Mouse (Mus musculus): ENCODE results near the gene Brms1l. TPM values are rescaled to one million over a fixed set of nuclear protein-coding genes. Genes with fewer than 3 reads are reported as not detected.
"Not testable (repeated sequence)": the region's sequence is repeated elsewhere in the genome, so short reads cannot be mapped to it uniquely, and the experiment has no call there.

Gene Brms1l
- polyA plus RNA-seq (2015; fragmentation: Nextera tagmentation; extraction: Ambion mirVana), result 51.5 and 53.1 TPM in 2 replicates

DNA sequence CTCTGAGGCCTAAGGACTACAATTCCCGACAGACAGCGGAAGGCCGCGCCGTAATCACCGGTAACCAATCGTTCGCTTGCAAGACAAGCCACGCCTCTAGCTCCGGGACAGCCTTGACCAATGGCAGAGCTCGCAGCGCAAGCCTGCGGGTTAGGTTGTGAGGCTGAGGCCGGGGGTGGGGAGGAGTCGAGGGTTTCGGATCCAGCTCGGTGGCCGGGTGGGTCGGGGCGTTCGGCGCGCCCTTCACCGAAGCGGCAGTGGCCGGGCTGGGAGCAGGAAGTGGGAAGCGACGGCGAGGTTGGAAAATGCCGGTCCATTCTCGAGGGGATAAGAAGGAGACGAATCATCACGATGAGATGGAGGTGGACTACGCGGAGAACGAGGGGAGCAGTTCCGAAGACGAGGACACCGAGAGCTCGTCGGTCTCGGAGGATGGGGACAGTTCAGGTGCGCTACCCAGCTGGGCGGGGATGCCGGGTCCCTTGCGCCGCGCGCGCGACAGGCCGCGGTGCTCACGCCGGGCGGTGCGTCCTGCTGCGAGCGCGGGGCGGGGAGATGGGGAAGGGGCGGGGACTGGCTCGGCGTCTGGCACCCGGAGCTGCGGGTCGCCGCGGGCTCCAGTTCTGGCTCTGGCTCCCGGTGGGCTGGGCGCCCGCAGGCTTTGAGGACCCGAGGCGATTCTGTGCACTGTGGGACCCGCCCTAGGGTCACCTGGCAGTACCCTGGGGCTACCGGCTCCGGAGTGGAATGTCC, at the start of gene Brms1l:
Gene Brms1l (plus strand): TSS at position 126 of the 753 bp plus-strand sequence.
- peak; percentile 100 for ATAC-seq (ENCODE audit: low FRiP score)
- under 1% methylated on average over 74 of the region's 77 CpGs for WGBS
- H3K27ac ChIP-seq, result peak within 1 kb of the TSS; percentile 94

DNA sequence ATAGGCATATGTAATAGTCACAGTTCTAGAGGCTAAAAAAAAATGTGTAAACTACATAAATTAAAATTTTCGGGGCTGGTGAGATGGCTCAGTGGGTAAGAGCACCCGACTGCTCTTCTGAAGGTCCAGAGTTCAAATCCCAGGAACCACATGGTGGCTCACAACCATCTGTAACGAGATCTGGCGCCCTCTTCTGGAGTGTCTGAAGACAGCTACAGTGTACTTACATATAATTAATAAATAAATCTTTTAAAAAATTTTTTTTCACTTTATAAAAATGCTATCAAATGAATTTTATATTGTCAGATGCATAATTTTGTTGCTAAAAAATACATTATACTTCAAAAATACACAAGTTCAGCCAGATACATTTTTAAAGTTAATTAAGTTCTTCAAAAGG, 41.6 kb upstream of the Brms1l start:
- not testable (repeated sequence) for H3K27ac ChIP-seq; H3K4me3 ChIP-seq; H3K9ac ChIP-seq; H3K27me3 ChIP-seq; ATAC-seq (ENCODE audit: low FRiP score); H3K4me1 ChIP-seq (replicated peaks); H3K4me2 ChIP-seq; H3K36me3 ChIP-seq; H3K9me3 ChIP-seq
- WGBS, result 87% methylated on average over 4 of the region's 4 CpGs

More for the DNA sequence above, at the start of gene Brms1l:
- Histone ChIP-seq H3K9ac (peak within 1 kb of the TSS; percentile 88), H3K4me1 (replicated peaks) (peaks cover 15% of the 10 kb centered on the region), H3K36me3 (peaks cover 9% of the 10 kb centered on the region), H3K4me3 (peak within 1 kb of the TSS; percentile 77), H3K4me2 (peak within 1 kb of the TSS; percentile 81), H3K27me3 (no peaks in the 10 kb centered on the region), H3K9me3 (no peaks in the 10 kb centered on the region)

DNA sequence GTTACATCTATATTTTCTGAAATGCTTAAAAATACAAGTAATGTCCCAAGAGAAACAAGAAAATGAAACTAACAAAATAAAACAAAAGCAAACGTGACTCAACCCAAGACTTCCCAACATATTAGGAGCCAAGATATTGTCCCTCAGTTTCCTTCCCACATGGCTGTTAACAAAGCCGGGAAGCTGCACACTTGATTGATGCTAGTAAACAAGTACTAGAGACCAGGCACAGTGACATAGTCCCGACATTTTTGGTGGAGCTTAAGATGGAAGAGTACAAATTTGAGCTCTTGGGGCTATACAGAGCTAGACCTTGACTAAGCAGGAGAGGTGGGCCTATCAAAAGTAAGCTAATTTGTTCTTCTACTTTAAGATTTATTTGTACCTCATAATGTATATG, 39.0 kb upstream of the Brms1l start:
- H3K36me3 ChIP-seq, result peaks cover 5% of the 10 kb centered on the region
- no peaks in the 10 kb centered on the region for H3K9me3 ChIP-seq
- H3K4me3 ChIP-seq, result no peak overlapping the region
- no peak for ATAC-seq (ENCODE audit: low FRiP score)
- H3K4me1 ChIP-seq (replicated peaks), result no peaks in the 10 kb centered on the region
- no peak overlapping the region for H3K9ac ChIP-seq
- H3K4me2 ChIP-seq, result no peak overlapping the region
- WGBS, result 86% methylated on average over 3 of the region's 3 CpGs
- H3K27ac ChIP-seq, result no peak overlapping the region
- H3K27me3 ChIP-seq, result no peaks in the 10 kb centered on the region

DNA sequence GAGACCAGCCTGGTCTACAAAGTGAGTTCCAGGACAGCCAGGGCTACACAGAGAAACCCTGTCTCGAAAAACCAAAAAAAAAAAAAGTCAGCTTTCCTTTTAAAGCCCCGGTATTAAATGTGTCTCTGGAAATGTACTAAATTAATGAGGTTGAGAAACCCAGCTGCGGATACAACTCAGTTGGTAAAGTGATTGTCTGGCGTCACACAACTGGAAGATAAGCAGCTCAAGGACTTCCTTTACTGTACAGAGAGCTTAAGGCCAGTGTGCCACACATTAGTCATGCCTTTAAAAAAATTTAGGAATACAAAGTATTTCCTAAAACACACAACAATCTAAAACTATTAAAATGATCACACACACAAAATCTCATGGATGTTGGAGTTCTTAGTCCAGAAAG, 37.4 kb upstream of the Brms1l start:
- no peak for ATAC-seq (ENCODE audit: low FRiP score)
- Histone ChIP-seq H3K27ac (no peak overlapping the region), H3K9me3 (no peaks in the 10 kb centered on the region), H3K4me2 (no peak overlapping the region), H3K4me1 (replicated peaks) (no peaks in the 10 kb centered on the region), H3K27me3 (no peaks in the 10 kb centered on the region), H3K9ac (no peak overlapping the region), H3K4me3 (no peak overlapping the region), H3K36me3 (peaks cover 5% of the 10 kb centered on the region)
- WGBS, result over 99% methylated on average over 4 of the region's 4 CpGs

DNA sequence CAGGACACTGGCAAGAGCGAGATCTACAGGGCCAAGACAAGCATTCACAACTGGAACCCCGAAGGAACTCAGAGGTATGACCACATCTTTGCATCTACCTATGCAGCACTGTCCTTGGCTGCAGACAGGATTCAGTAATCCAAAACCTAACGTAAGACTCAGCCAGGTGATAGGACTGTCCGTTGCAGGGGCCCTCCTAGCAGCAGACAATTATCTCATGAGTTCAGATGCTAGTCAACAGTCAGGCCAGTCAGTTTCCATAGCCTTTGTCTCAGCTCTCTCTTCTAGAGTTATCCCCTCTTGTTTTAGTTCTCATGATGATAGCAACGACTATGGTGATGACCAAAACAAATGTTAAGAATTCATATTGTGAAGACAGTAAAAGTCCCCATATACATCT, 36.0 kb upstream of the Brms1l start:
- no peak for ATAC-seq (ENCODE audit: low FRiP score)
- Histone ChIP-seq H3K27ac (no peak overlapping the region), H3K4me1 (replicated peaks) (0 out of 2 replicates have a peak, but pooled peaks cover 1% of the 10 kb centered on the region), H3K27me3 (no peaks in the 10 kb centered on the region), H3K36me3 (no peaks in the 10 kb centered on the region; the same call in 1 of the 2 replicates), H3K4me3 (no peak overlapping the region), H3K4me2 (no peak overlapping the region), H3K9ac (no peak overlapping the region), H3K9me3 (no peaks in the 10 kb centered on the region)
- 92% methylated on average over 5 of the region's 5 CpGs for WGBS

DNA sequence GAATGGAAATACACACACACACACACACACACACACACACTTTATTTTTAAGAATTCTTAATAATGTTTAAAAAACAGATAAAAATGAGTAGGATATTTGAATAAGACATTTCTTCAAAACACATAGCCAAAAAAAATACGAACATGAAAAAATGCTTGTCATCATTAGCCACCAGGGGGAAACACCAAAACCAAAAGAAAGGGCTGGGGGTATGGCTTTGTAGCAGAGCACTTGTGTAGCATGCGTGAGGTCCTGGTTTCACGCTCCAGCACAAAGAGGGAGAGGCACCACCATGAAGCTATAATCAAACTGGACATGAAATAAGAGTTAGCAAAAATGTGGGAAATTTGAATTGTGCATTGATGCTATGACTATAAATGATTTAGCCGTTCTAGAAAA, 35.0 kb upstream of the Brms1l start:
- H3K4me3 ChIP-seq, result no peak overlapping the region
- H3K4me2 ChIP-seq, result no peak overlapping the region
- 0 out of 2 replicates have a peak, but pooled peaks cover 4% of the 10 kb centered on the region for H3K4me1 ChIP-seq (replicated peaks)
- ATAC-seq (ENCODE audit: low FRiP score), result no peak
- WGBS, result 89% methylated on average over 4 of the region's 4 CpGs
- H3K27ac ChIP-seq, result no peak overlapping the region
- H3K27me3 ChIP-seq, result no peaks in the 10 kb centered on the region
- H3K9ac ChIP-seq, result no peak overlapping the region
- H3K9me3 ChIP-seq, result no peaks in the 10 kb centered on the region
- H3K36me3 ChIP-seq, result no peaks in the 10 kb centered on the region; the same call in 1 of the 2 replicates

DNA sequence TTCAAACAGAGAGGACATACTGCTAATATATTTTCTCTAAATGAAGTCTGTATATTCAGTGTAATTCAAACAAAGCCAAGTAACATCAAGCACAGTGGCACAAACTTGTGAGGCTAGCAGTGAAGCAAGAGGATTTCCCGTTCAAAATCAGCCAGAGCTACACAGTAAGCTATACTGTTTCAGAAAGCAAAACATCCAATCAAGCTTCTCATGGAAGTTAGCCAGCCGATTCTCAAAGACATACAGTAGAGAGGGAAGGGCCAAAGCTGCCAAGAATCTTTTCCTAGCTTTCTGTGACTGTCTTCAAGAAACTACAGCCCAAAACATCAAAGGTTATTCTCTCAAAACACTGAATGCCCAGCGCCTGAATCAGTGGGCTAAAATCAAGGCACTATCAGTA, 31.1 kb upstream of the Brms1l start:
- Histone ChIP-seq H3K27ac (0 out of 2 replicates have a peak overlapping the region, but pooled peaks have one; percentile 24), H3K9me3 (no peaks in the 10 kb centered on the region), H3K9ac (no peak overlapping the region), H3K4me2 (no peak overlapping the region), H3K36me3 (no peaks in the 10 kb centered on the region), H3K4me3 (no peak overlapping the region), H3K4me1 (replicated peaks) (0 out of 2 replicates have a peak, but pooled peaks cover 4% of the 10 kb centered on the region), H3K27me3 (no peaks in the 10 kb centered on the region)
- 72% methylated on average over 3 of the region's 3 CpGs for WGBS
- ATAC-seq (ENCODE audit: low FRiP score), result no peak

DNA sequence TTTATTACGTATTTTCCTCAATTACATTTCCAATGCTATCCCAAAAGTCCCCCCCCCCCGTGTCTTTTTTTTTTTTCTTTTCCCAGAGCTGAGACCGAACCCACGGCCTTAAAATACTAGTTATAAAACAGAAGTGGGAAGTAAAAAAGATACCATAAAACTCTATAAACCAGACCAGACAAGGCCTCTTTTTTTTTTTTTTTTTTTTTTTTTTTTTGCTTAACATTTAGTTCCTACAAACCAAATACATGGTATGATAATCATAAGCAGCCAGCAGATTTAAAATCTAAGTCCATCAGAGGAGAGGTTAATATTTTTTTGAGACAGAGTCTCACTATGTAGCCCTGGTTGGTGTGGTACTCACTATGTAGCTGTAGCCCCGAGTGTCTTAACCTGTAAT, 19.6 kb upstream of the Brms1l start:
- Histone ChIP-seq H3K9ac (no peak overlapping the region), H3K9me3 (no peaks in the 10 kb centered on the region), H3K36me3 (no peaks in the 10 kb centered on the region), H3K4me2 (no peak overlapping the region), H3K4me3 (no peak overlapping the region), H3K27me3 (no peaks in the 10 kb centered on the region), H3K4me1 (replicated peaks) (peaks cover 19% of the 10 kb centered on the region), H3K27ac (no peak overlapping the region)
- WGBS, result 91% methylated on average over 5 of the region's 5 CpGs
- no peak for ATAC-seq (ENCODE audit: low FRiP score)

DNA sequence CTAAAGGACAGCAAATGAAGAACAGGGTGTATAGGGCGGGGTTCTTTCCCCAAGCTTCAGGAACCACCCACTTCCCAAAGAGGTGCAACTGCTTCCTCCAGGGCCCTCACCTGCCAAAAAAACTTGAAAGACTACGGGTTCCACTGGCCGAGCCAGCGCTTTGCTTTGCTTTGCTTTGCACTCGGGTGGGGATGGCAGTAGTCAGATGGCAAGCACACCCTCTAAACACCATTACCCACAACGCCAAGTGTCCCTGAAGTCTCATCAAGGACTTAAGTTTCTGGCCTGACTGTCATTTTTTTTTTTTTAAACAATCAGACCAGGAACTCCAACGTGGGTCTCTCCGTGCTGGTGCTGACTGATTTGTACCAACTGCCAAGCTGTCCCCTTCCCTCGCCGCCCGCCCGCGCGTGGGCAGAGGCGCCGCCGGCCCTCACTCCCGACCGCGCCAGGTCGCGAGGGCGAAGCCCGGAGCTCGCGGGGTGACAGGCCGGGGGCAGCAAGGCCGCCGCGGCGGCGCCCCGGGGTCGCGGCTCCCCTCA, 15.9 kb upstream of the Brms1l start:
- Histone ChIP-seq H3K4me2 (peak overlapping the region; percentile 76), H3K27me3 (no peaks in the 10 kb centered on the region), H3K36me3 (no peaks in the 10 kb centered on the region), H3K4me3 (peak overlapping the region; percentile 92), H3K9me3 (no peaks in the 10 kb centered on the region), H3K9ac (peak overlapping the region; percentile 94), H3K27ac (peak overlapping the region; percentile 97), H3K4me1 (replicated peaks) (peaks cover 19% of the 10 kb centered on the region)
- under 1% methylated on average over 33 of the region's 35 CpGs for WGBS
- ATAC-seq (ENCODE audit: low FRiP score), result peak; percentile 62

DNA sequence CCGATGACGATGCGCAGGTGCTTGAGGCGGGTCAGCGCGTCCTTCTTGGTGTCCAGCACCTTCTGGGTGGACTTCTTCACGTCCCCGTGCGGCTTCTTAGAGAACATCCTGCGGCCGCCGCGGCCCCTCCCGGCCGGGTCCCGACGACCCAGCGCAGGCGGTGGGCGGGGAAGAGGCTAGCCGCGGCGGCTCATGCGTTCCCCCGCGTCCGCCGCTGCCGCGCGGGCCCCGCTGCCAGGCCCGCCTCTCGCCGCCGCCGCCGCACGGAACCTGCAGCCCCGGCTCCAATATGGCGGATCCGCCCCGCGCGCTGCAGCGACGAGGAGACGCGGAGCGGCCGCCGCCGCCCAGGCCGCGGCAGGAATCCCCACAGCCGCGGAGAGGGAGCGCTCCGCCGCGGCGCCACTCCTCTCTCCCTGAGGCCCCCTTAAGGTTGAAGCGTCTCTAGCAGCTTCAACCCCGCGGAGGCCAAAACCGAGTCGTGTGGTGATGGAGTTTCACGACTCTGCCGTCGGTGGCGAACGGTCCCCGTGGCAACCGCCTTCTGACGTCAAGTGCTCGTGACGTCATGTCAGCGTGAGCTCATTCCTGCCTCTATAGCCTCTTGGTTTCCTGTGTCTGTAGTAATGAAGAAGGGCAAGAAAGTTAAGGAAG, 15.3 kb upstream of the Brms1l start, which contains the start of gene Ralgapa1:
Gene Ralgapa1 (minus strand): TSS at position 507 of the 654 bp plus-strand sequence.
- 0% methylated on average over 64 of the region's 78 CpGs for WGBS
- H3K9me3 ChIP-seq, result no peaks in the 10 kb centered on the region
- ATAC-seq (ENCODE audit: low FRiP score), result peak; percentile 95

DNA sequence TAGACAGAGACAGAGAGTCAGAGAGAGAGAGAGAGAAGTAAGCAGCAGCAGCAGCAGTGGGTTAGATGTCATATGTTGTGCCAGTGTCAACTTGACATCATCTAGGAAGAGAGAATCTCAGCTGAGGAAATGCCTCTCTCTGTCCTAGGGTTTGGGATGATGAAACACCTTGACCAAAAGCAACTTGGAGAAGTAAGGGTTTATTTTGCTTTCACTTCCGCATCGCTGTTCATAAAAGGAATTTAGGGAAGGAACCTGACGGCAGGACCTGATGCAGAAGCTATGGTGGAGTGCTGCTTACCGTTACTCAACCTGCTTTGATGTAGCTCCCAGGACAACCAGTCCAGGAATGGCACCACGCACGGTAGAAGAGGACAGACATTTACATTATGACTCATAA, 12.1 kb upstream of the Brms1l start:
- WGBS, result 91% methylated on average over 6 of the region's 6 CpGs
- Histone ChIP-seq H3K27me3 (no peaks in the 10 kb centered on the region), H3K27ac (no peak overlapping the region), H3K9me3 (no peaks in the 10 kb centered on the region), H3K4me2 (no peak overlapping the region), H3K36me3 (no peaks in the 10 kb centered on the region), H3K4me1 (replicated peaks) (peaks cover 11% of the 10 kb centered on the region), H3K9ac (no peak overlapping the region), H3K4me3 (no peak overlapping the region)
- no peak for ATAC-seq (ENCODE audit: low FRiP score)

More for the DNA sequence above, 15.3 kb upstream of the Brms1l start, which contains the start of gene Ralgapa1:
- peaks cover 19% of the 10 kb centered on the region for H3K4me1 ChIP-seq (replicated peaks)
- H3K4me3 ChIP-seq, result peak within 1 kb of the TSS; percentile 92
- H3K27ac ChIP-seq, result peak within 1 kb of the TSS; percentile 97
- peak within 1 kb of the TSS; percentile 76 for H3K4me2 ChIP-seq
- H3K27me3 ChIP-seq, result no peaks in the 10 kb centered on the region
- H3K36me3 ChIP-seq, result no peaks in the 10 kb centered on the region
- H3K9ac ChIP-seq, result peak within 1 kb of the TSS; percentile 94

DNA sequence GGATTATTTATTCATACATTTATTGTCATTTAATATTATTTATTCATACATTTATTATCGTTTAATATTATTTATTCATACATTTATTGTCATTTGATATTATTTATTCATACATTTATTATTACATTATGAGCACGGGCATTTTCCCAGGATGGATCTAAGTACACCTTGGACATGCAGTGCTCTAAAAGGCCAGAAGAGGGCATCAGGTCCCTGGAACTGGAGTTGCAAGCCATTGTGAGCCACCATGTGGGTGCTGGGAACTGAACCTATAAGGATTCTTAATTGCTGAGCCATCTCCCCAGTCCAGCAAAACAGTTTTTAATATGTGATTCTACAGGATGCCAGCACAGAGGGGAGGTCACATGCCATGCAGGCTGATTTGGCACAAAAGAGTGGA, 10.6 kb upstream of the Brms1l start:
- no peak for ATAC-seq (ENCODE audit: low FRiP score)
- no peak overlapping the region for H3K9ac ChIP-seq
- H3K4me3 ChIP-seq, result no peak overlapping the region
- H3K36me3 ChIP-seq, result no peaks in the 10 kb centered on the region
- H3K4me1 ChIP-seq (replicated peaks), result no peaks in the 10 kb centered on the region
- H3K27ac ChIP-seq, result no peak overlapping the region
- H3K9me3 ChIP-seq, result no peaks in the 10 kb centered on the region
- 82% methylated on average over 2 of the region's 2 CpGs for WGBS
- H3K4me2 ChIP-seq, result no peak overlapping the region
- no peaks in the 10 kb centered on the region for H3K27me3 ChIP-seq
